In genomic region chr17:51811086-51811868, GRCm38 (mm10) we compare ENCODE assay signal across 7 mouse cellular contexts. TPM values are rescaled to one million over a fixed set of nuclear protein-coding genes. Genes with fewer than 3 reads are reported as not detected.
A peak's percentile ranks its signal among the peaks of the same experiment; 100 is the strongest.
DNase-seq lines count a peak whose midpoint lies in the region; ATAC-seq and TF ChIP-seq lines count a peak whose summit lies in the region.

No protein-coding gene starts in this region.

- TF ChIP-seq EP300 in heart, postnatal 0 days (IDR thresholded peaks at IDR 0.05; ENCODE audit: low read depth): no peak

- H3K9me3 ChIP-seq in embryonic facial prominence, embryonic 13.5 days: no peaks in the 10 kb centered on the region
- H3K9me3 ChIP-seq in heart, postnatal 0 days (replicated peaks; ENCODE audit: control insufficient read depth, low read length): no peaks in the 10 kb centered on the region
- no peaks in the 10 kb centered on the region for H3K9me3 ChIP-seq in midbrain, embryonic 10.5 days (replicated peaks)

- no peaks in the 10 kb centered on the region for H3K36me3 ChIP-seq in embryonic facial prominence, embryonic 13.5 days
- no peaks in the 10 kb centered on the region for H3K36me3 ChIP-seq in heart, postnatal 0 days (replicated peaks; ENCODE audit: control insufficient read depth, insufficient read depth, low read length)
- peaks cover 23% of the 10 kb centered on the region for H3K36me3 ChIP-seq in midbrain, embryonic 10.5 days

- ATAC-seq in embryonic facial prominence, embryonic 13.5 days (ENCODE audit: insufficient number of reproducible peaks, insufficient read depth, low FRiP score, low TSS enrichment, low read depth): no peak
- no peak for ATAC-seq in heart, postnatal 0 days (ENCODE audit: insufficient read depth, low read depth)

- peaks cover 17% of the 10 kb centered on the region for H3K4me1 ChIP-seq in embryonic facial prominence, embryonic 13.5 days
- no peaks in the 10 kb centered on the region for H3K4me1 ChIP-seq in heart, postnatal 0 days (ENCODE audit: control insufficient read depth, insufficient read depth)
- peaks cover 23% of the 10 kb centered on the region for H3K4me1 ChIP-seq in midbrain, embryonic 10.5 days

- no peak for TF ChIP-seq CTCF in heart, postnatal 0 days (IDR thresholded peaks at IDR 0.05; ENCODE audit: low read depth)

- WGBS in embryonic facial prominence, embryonic 13.5 days: 5% methylated on average over 8 of the region's 8 CpGs
- 5% methylated on average over 8 of the region's 8 CpGs for WGBS in heart, postnatal 0 days
- WGBS in midbrain, embryonic 10.5 days: 3% methylated on average over 8 of the region's 8 CpGs

- peaks cover 4% of the 10 kb centered on the region; the same call in 1 of the 2 replicates for H3K27me3 ChIP-seq in embryonic facial prominence, embryonic 13.5 days
- no peaks in the 10 kb centered on the region for H3K27me3 ChIP-seq in heart, postnatal 0 days (ENCODE audit: control insufficient read depth, insufficient read depth, low read length)
- H3K27me3 ChIP-seq in midbrain, embryonic 10.5 days (ENCODE audit: low read depth, poor library complexity, severe bottlenecking): no peaks in the 10 kb centered on the region

- H3K4me2 ChIP-seq in embryonic facial prominence, embryonic 13.5 days: peak overlapping the region; percentile 88
- peak overlapping the region; percentile 84 for H3K4me2 ChIP-seq in heart, postnatal 0 days (ENCODE audit: low read depth, low read length)

- peak overlapping the region; percentile 84 for H3K4me3 ChIP-seq in embryonic facial prominence, embryonic 13.5 days
- peak overlapping the region; percentile 92 for H3K4me3 ChIP-seq in heart, postnatal 0 days (ENCODE audit: low read depth, low read length)
- peak overlapping the region; percentile 90 for H3K4me3 ChIP-seq in midbrain, embryonic 10.5 days

- no peak overlapping the region for H3K27ac ChIP-seq in embryonic facial prominence, embryonic 13.5 days
- H3K27ac ChIP-seq in heart, postnatal 0 days (ENCODE audit: low read depth): peak overlapping the region; percentile 90; the same call in 1 of the 2 replicates
- peak overlapping the region; percentile 99 for H3K27ac ChIP-seq in midbrain, embryonic 10.5 days (replicated peaks)

- peak overlapping the region; percentile 88 for H3K9ac ChIP-seq in embryonic facial prominence, embryonic 13.5 days
- peak overlapping the region; percentile 85 for H3K9ac ChIP-seq in heart, postnatal 0 days (replicated peaks; ENCODE audit: low read depth, low read length)

- peak; percentile 56 for DNase-seq in ES-CJ7 (ENCODE audit: low read depth, low spot score)
- DNase-seq in adrenal gland, adult 2 months: peak; percentile 72
- DNase-seq in heart, postnatal 0 days (ENCODE audit: low spot score): peak; percentile 69
- peak; percentile 72 for DNase-seq in kidney, postnatal 14 days
- peak; percentile 64 for DNase-seq in midbrain, embryonic 10.5 days (ENCODE audit: low spot score)
- peak; percentile 50 for DNase-seq in urinary bladder, postnatal 36 days (ENCODE audit: low spot score in 2 of 2)

RNA-seq across cellular contexts. Expression of gene Satb1, which starts 21.8 kb away (rescaled TPM):
- total RNA-seq in adrenal gland, adult 2 months (2021): 10 to 100 TPM; 19.6 to 21.0 TPM
- 13.0 and 15.4 TPM in 2 replicates for polyA plus RNA-seq in adrenal gland, adult 2 months (2012; rRNA removed)
- 18.0 and 20.2 TPM in 2 replicates for polyA plus RNA-seq in embryonic facial prominence, embryonic 13.5 days (2015; fragmentation: Nextera tagmentation; extraction: Ambion mirVana)
- 17.4 and 30.6 TPM in 2 replicates for total RNA-seq in heart, postnatal 0 days (2014; rRNA removed; ENCODE audit: low replicate concordance)
- 8.1 and 8.4 TPM in 2 replicates for polyA plus RNA-seq in heart, postnatal 0 days (2015; fragmentation: Nextera tagmentation; extraction: Ambion mirVana)
- polyA plus RNA-seq in midbrain, embryonic 10.5 days (2016; fragmentation: Nextera tagmentation; extraction: Ambion mirVana): 21.6 and 23.1 TPM in 2 replicates
